Mouse (Mus musculus) kidney, adult 9 months (tissue): Measurements from ENCODE around the gene Gcfc2.
A peak's percentile ranks its signal among the peaks of the same experiment; 100 is the strongest.

ENCODE experiments used
- DNase-seq: peaks from one replicate; pipeline ENCODE4 v3.0.0; 2022

Gene Gcfc2

GRCm38 (mm10) chr6:81923523-81924142 is at the start of gene Gcfc2:
TSS of gene Gcfc2 (plus strand) at chr6:81923669.
- DNase-seq, result peak; percentile 93

GRCm38 (mm10) chr6:81895678-81896230 is 27.7 kb upstream of the Gcfc2 start:
- no peak for DNase-seq

GRCm38 (mm10) chr6:81910302-81910855 is 13.1 kb upstream of the Gcfc2 start:
- DNase-seq, result no peak

GRCm38 (mm10) chr6:81911244-81911643 is 12.2 kb upstream of the Gcfc2 start:
- no peak for DNase-seq

- no peak for DNase-seq
Observed at GRCm38 (mm10) chr6:81911713-81912112, 11.8 kb upstream of the Gcfc2 start.

- no peak for DNase-seq
Observed at GRCm38 (mm10) chr6:81912177-81912576, 11.3 kb upstream of the Gcfc2 start.

- DNase-seq, result peak; percentile 13
Observed at GRCm38 (mm10) chr6:81924304-81924703, 835 bp downstream of the Gcfc2 start.

GRCm38 (mm10) chr6:81929402-81929801 is 5.9 kb downstream of the Gcfc2 start:
- DNase-seq, result no peak

GRCm38 (mm10) chr6:81933281-81933680 is 9.8 kb downstream of the Gcfc2 start:
- peak; percentile 12 for DNase-seq

GRCm38 (mm10) chr6:81941718-81942117 is 18.2 kb downstream of the Gcfc2 start:
- no peak for DNase-seq

GRCm38 (mm10) chr6:81943281-81943680 is 19.8 kb downstream of the Gcfc2 start:
- no peak for DNase-seq

- DNase-seq, result peak; percentile 24
Observed at GRCm38 (mm10) chr6:81944432-81944831, 21.0 kb downstream of the Gcfc2 start.

GRCm38 (mm10) chr6:81946906-81947305 is 23.4 kb downstream of the Gcfc2 start:
- no peak for DNase-seq

- no peak for DNase-seq
Observed at GRCm38 (mm10) chr6:81955133-81955532, 31.7 kb downstream of the Gcfc2 start.

- DNase-seq, result peak; percentile 15
Observed at GRCm38 (mm10) chr6:81956399-81956798, 32.9 kb downstream of the Gcfc2 start.

- no peak for DNase-seq
Observed at GRCm38 (mm10) chr6:81957992-81958391, 34.5 kb downstream of the Gcfc2 start.

GRCm38 (mm10) chr6:81959866-81960265 is 36.4 kb downstream of the Gcfc2 start:
- DNase-seq, result no peak

- no peak for DNase-seq
Observed at GRCm38 (mm10) chr6:81960284-81960683, 36.8 kb downstream of the Gcfc2 start.

GRCm38 (mm10) chr6:81965296-81966067 is 42.0 kb downstream of the Gcfc2 start, which contains the start of gene Mrpl19:
TSS of gene Mrpl19 (minus strand) at chr6:81965958.
- peak; percentile 96 for DNase-seq

GRCm38 (mm10) chr6:81966068-81966544 is 42.6 kb downstream of the Gcfc2 start:
- DNase-seq, result no peak

GRCm38 (mm10) chr6:81971196-81971595 is 47.7 kb downstream of the Gcfc2 start:
- no peak for DNase-seq

- no peak for DNase-seq
Observed at GRCm38 (mm10) chr6:81972595-81972994, 49.1 kb downstream of the Gcfc2 start.

- peak; percentile 84 for DNase-seq
Observed at GRCm38 (mm10) chr6:81975971-81976621, 52.6 kb downstream of the Gcfc2 start.
